Mouse (Mus musculus) heart, postnatal 14 days (tissue): ENCODE results near the gene Ttc7. TPM values are rescaled to one million over a fixed set of nuclear protein-coding genes. Genes with fewer than 3 reads are reported as not detected.
A peak's percentile ranks its signal among the peaks of the same experiment; 100 is the strongest.
"Not testable (repeated sequence)": the region's sequence is repeated elsewhere in the genome, so short reads cannot be mapped to it uniquely, and the experiment has no call there.

Source experiments
- DNase-seq, 2 experiments: peaks; one replicate each; pipeline ENCODE4 v3.0.0; 2021 to 2022
- intact Hi-C: fragments of 180-260 bp; cut with DNase I; formaldehyde crosslinking; loops from one replicate; pipeline ENCODE4 v1.15.1; 2025
- total RNA-seq, 2 experiments: library from RNA; stranded (reverse); gene quantifications; 2 replicates each; pipeline ENCODE4 v1.2.3; 2021

Ttc7 gene
- total RNA-seq, 2 experiments from 2014 or later = 6.7 to 8.2 TPM

DNA sequence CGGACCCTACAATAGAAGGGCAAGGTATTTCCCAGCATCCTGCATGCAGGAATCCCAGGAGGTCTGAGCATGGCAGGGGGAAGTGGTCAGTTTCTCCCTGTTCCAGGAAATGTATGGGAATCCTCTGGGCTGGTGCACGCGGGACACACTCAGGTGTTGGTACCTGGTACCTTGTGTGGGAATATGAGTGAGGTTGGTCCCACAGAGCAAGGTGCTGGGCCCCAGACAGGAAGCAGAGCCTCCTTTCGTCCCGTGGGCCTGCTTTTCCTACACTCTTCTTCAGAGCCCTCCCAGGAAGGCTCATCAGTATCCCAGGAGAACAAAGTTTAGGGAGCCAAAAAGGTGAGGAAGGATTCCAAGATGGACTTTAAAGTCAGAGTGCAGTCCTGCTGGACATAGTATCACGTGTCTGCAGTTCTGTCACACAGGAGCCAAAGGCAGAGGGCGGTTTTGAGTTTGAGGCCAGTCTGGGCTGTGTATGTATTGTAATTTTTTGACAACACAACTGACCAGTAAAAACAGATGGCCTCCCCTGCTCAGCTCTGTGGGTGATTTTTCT is 1.9 kb downstream of the Ttc7 start:
- no peak for DNase-seq
- intact Hi-C loops = no loop called here

DNA sequence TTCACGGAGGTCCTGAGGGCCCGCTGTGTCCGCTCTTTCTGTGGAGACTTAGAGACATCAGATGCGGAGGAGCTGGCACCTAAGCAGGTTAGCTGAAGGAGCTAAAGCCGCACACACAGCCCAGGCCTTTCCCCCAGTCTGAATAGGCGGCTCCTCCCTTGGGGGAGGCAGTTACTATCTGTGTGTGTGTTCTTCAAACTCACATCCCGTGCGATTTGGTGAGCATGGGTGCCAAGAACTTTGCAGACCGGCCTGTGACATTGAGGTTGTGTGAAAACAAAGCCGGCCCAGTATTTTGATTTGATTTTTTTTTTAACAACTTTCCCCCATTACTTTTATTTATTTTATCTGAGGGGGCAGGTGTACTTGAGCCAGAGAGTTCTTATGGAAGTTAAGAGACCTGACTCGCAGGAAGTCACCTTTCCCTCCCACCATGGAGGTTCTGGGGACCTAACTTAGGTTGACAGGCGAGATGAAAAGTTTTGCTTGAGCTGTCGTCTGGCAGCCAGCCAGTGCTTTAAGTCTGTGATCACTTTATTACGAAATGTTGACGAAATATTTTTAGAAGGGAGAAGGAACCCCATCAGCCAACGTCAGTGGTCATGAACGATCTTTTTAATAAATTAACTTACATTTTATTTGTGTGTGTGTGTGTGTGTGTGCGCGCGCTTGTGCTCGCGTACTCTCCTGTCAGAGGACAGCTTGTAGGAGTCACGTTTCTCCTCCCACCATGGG is 3.2 kb downstream of the Ttc7 start:
- intact Hi-C loops = no loop called here
- DNase-seq = no peak

DNA sequence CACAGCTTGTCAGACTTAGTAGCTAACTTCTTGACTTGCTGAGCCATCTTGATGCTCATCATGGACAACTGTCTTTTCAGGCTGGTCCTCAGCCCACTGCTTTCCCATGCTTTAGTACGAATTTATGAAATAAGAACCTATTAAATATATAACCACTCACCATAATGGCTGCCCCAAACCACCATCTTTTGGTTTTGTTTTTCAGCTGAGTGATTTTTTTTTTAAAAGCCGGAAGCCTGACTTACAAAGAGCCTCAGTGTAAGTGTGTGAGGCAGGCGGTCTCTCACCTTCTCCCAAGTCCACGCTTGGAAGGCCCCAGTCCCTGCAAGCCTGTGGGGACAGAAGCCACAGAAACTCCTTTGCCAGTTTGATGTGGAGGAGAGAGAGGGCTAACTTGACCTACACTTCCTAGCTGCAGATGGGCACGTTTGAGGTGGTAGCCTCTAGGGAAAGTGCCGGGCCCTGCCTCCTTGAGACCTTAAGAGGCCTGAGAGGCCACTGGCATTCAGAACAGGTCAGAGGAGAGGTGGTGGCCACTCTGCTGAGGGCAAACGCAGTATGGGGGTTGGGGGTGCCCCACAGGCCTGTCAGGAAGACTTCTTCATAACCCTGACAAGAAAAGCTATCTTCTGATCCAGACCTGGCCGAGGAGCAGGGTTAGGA is 3.9 kb downstream of the Ttc7 start:
- intact Hi-C loops = no loop called here

DNA sequence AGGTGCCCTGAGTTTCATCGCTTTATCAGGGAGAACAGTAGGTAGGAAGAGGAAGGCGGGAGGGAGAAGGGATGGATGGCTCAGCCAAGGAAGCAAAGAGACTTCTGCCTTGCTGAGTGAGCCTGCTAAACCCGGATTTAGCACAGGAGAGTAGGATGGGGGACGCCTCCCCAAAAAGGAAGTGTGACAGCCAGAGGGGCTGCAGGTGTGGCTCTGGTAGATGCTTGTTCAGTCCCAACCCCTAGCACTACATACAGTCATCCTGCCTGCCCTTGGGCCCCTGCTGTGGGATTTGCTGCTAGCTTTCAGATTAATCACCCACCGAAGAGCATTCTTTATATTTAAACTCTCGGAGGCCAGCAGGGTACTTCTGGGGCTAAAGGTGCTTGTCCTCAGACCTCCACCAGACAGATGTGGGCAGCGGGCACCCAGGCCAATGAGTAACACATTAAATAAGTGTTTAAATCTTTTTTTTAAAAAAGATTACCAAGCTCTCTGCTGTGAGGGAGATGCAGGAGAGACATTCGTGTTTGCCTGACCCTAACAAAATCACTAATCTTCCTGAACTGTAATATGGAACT is 4.6 kb downstream of the Ttc7 start:
- intact Hi-C loops = no loop called here
- no peak for DNase-seq

More for the DNA sequence above, 3.9 kb downstream of the Ttc7 start:
- DNase-seq = no peak

DNA sequence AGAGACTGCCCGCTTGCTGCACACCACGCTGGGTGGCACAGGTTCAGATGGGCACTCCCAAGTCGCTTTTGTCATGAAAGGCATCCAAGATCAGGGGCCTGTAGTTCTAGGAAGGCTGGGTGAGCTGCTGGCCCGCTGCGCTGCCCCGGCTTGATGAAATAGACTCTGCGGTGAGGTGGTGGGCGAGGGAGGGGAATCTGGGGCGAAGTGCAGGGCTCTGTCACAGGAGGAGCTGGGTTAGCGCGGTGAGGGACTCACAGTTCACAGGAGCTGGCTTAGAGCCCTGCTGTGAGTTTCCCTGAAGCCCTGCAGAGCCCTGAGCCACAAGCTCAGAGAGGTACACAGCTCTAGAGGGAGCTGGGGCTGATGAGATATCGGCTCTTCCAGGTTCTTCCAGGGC is 5.4 kb downstream of the Ttc7 start:
- intact Hi-C loops = no loop called here

DNA sequence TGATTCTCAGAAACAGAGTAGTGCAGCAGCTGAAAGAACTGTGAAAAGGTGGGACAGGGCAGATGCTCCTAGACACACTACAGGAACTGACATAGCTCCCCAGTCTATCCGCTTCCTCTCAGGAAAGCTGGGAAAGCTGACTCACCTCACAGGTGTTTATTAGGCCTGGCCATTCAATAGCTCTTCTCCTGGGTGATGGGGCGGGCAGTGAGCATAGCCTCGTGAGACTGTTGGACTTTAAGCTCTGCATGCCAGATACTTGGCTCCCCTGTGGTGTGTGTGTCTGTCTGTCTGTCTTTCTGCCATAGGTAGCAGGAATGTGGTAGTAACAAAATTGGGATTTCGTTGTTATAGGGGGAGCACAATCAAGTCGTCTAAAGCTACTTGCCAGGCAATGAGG is 6.7 kb downstream of the Ttc7 start:
- intact Hi-C loops = no loop called here
- no peak for DNase-seq

More for the DNA sequence above, 5.4 kb downstream of the Ttc7 start:
- DNase-seq = no peak

DNA sequence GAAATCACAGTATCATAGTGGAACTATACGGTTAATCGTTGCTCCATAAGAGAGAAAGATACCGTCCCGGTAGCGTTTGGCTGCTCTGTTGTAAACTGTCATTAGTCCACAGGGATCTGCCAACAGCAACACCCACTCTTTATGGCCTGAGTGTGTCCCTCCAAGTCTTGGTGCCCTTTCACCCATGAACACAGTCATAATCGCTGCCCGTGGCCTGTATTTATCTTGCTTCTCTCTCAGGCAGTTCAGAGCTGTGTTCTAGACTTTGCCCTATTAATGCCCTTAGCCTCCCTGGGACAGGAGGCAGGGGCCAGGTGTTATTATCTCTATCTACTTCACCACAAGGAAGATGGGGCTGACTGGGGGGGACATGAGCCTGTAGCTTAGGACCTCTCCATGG is 8.4 kb downstream of the Ttc7 start:
- intact Hi-C loops = no loop called here
- no peak for DNase-seq

DNA sequence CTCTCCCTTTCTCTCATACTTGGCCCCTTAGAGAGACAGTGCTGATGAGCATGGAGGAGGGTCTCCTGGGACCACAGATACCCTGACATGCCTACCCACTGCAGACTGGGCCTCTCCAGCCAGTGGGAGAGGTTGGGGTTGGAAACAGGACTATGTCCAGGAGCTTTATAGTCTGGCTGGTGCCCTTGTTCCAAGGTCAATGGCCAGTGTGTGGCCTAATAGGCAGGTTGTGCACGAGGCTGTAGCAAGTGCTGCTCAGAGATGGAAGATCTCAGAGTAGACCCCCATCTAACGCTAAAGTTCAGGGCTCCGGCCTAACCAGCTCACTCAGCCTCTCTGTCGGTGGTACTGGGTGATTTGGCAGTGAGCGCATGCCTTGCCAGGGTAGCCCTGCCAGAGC is 9.1 kb downstream of the Ttc7 start:
- intact Hi-C loops = no loop called here
- no peak for DNase-seq

DNA sequence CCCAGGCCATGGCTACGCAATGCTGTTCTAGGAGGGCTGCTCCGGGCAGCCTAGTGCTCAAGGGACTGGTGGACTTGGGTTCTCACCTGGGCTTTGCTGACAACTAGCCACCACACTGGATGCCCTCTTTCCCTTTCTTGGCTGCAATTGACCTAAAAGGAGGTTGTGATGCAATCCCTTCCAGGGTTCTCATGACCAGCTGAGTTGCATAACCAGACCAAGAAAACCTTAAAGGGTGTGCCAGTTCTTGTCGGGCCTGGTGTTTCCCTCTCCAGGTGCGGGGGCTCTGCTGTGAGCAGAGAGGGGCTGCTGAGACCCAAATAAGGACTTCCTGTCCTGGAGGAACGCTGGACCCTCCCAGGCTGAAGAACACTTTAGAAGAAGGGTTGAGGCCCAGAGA is 10.4 kb downstream of the Ttc7 start:
- DNase-seq = no peak
- intact Hi-C loops = no loop called here

DNA sequence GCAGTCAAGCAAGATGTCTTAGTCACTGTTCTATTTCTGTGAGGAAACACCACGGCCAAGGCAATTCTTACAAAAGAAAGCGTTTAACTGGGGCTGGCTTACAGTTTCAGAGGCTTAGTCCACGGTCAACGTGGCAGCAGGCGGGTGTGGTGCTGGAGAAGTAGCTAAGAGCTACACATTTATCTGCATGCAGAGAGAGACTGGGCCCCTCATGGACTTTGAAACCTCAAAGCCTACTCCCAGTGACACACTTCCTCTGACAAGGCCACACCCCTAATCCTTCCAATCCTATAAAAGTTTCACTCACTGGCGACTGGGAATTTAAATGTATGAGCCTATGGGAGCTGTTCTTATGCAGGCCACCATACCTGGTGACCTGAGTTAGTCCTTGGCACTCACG is 13.1 kb downstream of the Ttc7 start:
- intact Hi-C loops = no loop called here
- DNase-seq = no peak

DNA sequence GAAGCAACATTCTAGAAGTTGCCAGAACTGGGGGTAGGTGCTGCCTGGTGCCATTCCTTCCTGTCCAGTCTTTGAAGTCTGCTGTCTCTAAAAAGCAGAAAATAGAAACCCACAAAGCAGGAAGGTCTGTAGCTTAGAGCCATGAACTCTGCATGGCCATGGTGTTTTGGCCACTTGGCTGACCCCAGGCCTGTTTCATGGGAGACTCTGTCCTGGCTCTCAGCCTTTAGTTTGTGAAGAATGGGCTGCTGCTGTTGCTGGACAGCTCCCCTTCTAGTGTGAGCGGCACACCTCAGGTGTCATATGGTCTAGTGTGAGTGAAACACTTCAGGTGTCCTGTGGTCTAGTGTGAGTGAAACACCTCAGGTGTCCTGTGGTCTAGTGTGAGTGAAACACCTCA is 14.0 kb downstream of the Ttc7 start:
- DNase-seq, intact Hi-C loops: not testable (repeated sequence)

DNA sequence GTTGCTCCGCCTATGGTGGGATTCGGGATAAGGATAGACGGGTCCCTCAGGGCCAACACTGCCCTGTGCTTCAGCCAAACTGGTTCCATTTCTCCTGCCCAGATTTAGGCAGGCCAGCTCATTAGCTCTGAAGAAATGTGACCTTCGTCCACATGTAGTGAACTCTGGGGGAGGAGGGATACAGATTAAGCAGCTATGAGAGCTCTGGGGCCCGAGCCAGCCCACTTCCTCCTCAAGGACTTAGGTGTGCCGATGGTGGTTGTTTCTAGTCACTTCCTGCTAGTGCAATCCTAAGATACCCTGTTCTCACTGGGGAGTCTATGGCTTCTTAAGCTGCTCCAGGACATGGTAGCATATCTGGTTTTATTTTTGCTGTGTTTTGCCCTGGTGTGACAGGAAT is 16.3 kb downstream of the Ttc7 start:
- intact Hi-C loops = no loop called here

DNA sequence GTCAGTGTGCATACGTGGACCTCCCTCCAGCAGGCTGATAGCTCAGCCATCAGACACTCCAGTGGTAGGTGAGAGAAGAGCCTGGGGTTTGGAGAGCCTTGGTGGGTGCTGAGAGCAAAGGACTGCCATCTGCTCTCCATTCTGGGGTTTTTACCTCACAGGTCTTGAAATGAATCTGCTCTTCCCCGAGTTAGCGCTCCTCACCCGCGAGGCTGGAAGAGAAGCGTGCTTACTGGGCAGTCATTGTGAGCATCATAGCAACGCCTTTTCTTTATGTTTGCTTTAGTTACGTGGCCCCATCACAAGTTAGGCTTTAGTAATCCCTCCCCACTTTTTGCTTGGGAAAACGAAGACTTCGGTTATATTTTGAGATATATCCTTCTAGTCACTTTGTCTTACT is 17.7 kb downstream of the Ttc7 start:
- intact Hi-C loops = no loop called here
- no peak for DNase-seq

More for the DNA sequence above, 16.3 kb downstream of the Ttc7 start:
- DNase-seq = no peak

DNA sequence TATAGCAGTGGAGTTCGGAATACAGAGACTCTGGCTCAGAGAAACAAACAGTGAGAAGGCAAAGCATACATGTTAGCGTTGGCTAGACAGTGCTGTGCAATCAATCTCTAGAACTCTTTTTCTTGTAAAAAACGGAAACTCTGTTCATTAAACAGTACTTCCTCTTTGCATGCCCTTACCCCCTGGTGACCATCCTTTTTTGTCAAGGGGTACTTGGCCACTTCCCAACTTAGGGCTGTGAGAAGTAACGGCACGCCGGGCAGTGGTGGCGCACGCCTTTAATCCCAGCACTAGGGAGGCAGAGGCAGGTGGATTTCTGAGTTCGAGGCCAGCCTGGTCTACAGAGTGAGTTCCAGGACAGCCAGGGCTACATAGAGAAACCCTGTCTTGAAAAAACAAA is 18.9 kb downstream of the Ttc7 start:
- intact Hi-C loops, DNase-seq: not testable (repeated sequence)

DNA sequence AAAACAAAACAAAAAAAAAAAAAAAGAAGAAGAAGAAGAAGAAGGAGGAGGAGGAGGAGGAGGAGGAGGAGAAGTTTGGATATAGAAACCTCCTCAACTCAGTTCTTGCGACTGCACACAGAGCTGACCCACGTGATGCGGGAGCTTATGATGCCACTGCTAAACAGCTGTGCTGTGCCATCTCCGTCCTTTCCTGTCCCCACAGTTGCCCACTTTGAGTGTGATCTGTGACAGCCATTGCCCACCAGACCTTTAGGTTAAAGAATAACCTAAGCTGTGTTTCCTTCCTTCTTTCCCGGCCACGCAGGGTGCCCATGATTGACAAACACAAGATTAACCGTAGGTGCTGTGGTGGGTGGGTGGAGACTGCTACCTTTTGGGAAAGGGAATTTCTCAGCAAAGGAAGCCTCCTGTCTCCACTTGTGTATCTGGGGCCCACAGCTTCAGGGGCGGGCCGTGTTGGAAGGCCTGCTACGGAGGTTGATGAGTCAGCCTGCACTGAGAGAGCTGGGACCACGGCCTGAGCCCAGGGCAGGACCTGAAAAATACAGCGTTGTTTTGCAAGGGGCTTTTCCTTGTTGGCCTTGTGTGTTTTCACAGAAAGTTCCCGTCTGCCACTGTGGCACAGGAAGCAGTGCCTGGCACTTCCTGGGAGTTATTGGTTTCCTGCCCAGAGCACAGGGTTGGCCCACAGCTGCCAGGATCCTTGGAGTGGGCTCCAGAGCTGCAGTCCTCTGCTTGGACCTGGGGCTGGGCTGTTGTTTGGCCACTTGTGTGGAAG is 19.5 kb downstream of the Ttc7 start:
- peak in 1 of 2 experiments; percentile 41 for DNase-seq
- intact Hi-C loops = no loop called here

DNA sequence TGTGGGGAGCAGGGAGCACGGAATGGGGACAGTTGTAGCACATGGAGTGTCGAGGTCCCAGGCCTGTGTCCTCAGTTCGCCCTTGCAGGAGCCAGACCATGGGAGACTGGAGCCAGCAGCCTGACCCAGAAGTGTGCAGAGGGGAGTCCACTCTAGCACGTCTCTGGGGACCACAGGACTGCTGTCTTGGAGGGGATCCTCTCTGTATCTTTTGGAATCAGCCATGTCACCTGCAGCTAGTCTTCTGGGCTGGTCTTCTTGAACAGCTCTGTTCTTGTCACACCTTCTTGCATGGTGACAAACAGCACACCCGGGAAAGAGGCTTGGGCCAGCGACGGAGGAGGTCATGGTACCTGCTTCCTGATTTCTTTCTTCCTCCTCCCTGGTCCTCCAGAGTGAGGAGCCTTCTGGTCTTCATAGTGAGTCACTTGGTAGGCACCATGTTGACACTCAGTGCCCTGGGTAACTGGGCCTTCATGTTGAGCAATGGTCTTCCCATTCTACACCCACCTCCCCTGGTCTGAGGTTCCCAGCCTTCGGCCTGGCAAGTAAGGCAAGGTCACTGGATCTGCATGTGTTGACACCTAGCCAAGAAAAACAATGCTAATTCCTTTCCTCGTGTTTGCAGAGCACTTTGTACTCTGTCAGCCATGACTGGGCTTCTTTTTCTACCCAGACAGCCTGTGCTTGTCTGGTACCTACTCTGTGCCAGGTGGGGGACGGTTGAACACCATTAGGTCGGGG is 21.6 kb downstream of the Ttc7 start:
- DNase-seq = no peak
- intact Hi-C loops = no loop called here

DNA sequence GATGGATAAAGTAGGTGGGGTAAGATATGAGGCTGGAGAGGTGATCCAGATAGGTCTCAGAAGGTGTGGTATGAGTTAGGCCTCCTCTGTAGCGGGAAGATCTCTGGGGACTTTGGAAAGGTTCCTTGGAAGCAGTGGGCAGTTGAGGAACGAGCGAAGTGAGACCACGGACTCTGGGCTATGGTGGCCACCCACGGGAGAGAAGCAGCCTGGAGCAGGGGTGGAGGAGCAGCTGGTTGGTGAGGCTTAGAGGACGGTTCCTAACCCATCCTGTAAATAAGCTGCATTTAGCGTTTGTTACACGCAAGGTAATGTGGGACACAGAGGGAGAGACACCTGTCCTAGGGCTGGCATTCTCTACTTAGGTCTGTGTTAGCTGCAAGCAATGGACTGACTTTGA is 22.4 kb downstream of the Ttc7 start:
- DNase-seq = no peak
- intact Hi-C loops = no loop called here

DNA sequence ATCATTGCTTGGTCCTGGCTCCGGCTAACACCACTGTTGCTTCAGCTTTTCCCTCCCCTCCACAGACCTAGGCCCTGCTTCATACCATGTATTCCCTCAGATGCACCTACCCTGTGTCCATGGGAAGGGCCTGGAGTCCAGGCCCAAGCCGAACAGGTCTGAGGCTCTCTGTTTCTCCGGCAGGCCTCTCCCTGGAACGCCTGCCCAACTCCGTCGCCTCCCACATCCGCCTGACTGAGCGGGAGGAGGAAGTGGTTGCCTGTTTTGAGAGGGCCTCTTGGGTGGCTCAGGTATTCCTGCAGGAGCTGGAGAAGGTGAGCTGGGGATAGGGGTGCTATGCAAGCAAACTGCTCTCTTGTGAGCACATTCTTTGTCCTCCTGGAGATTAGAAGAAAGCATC is 24.1 kb downstream of the Ttc7 start:
- intact Hi-C loops = no loop called here

DNA sequence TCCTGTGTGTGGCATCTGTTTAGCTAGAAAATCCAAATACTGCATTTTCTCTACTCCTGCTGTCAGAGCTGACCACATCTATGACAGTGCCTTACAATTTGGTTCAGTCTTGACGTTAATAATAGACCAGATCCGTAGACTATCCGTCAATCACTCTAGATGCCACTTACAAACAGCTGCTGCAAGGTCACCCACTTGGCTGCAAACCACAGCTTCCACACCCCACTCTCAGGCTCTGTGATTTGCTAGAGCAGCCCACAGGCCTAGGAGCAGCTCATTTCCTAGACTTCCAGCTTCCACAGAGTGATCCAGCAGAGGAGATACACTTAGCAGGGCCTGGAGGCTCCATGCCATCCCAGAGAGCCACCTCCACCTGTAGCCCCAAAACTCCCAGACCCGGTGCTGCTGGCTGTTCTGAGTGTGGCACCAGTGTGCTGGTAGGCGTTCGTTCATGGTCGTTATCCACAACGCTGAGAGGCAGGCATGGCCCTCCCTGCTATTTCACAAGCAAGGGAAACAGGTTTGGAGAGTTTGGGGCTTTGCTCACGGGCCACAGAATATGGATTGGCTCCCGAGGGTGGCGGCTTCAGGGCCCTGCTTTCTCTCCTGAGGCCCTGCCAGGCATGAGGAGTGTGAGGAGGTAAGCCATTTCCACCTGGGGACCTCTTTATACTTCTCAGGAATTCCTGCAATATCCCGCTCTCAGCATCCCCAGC is 26.5 kb downstream of the Ttc7 start:
- no peak for DNase-seq

More for the DNA sequence above, 24.1 kb downstream of the Ttc7 start:
- no peak for DNase-seq

More for the DNA sequence above, 26.5 kb downstream of the Ttc7 start:
- intact Hi-C loops = no loop called here
